Mouse (Mus musculus) frontal cortex, postnatal 10 days (tissue): ENCODE results near the gene Msh2.
"Not testable (repeated sequence)": the region's sequence is repeated elsewhere in the genome, so short reads cannot be mapped to it uniquely, and the experiment has no call there.

ENCODE experiments used
- DNase-seq, 2 experiments: peaks; one replicate each; pipeline ENCODE4 v3.0.0; 2022; ENCODE audit warnings: low spot score in 2 of 2, mixed read lengths in 1 of 2

Gene Msh2

GRCm38 (mm10) chr17:87671890-87672660, at the start of gene Msh2:
Gene Msh2 (plus strand): TSS chr17:87672330.
- peak; percentile 93 to 96 for DNase-seq

GRCm38 (mm10) chr17:87625510-87626086, 46.5 kb upstream of the Msh2 start:
- DNase-seq = no peak

GRCm38 (mm10) chr17:87628144-87628543, 44.0 kb upstream of the Msh2 start:
- DNase-seq = no peak

- DNase-seq = no peak
Measured at GRCm38 (mm10) chr17:87628706-87629105, 43.4 kb upstream of the Msh2 start.

- DNase-seq = no peak
Measured at GRCm38 (mm10) chr17:87637056-87637389, 35.1 kb upstream of the Msh2 start.

GRCm38 (mm10) chr17:87639242-87639641, 32.9 kb upstream of the Msh2 start:
- no peak for DNase-seq

- DNase-seq = no peak
Measured at GRCm38 (mm10) chr17:87640272-87640671, 31.9 kb upstream of the Msh2 start.

GRCm38 (mm10) chr17:87641006-87641405, 31.1 kb upstream of the Msh2 start:
- DNase-seq = no peak

- DNase-seq = no peak
Measured at GRCm38 (mm10) chr17:87642744-87643143, 29.4 kb upstream of the Msh2 start.

- DNase-seq = not testable (repeated sequence)
Measured at GRCm38 (mm10) chr17:87655616-87656015, 16.5 kb upstream of the Msh2 start.

GRCm38 (mm10) chr17:87661958-87662573, 10.1 kb upstream of the Msh2 start:
- not testable (repeated sequence) for DNase-seq

- no peak for DNase-seq
Measured at GRCm38 (mm10) chr17:87664238-87664637, 7.9 kb upstream of the Msh2 start.

GRCm38 (mm10) chr17:87665066-87665822, 6.9 kb upstream of the Msh2 start:
- DNase-seq = peak in 1 of 2 experiments; percentile 34

GRCm38 (mm10) chr17:87672677-87673286, 652 bp downstream of the Msh2 start:
- DNase-seq = no peak

GRCm38 (mm10) chr17:87676916-87677474, 4.9 kb downstream of the Msh2 start:
- DNase-seq = not testable (repeated sequence)

GRCm38 (mm10) chr17:87677656-87678055, 5.5 kb downstream of the Msh2 start:
- DNase-seq = no peak

- DNase-seq = no peak
Measured at GRCm38 (mm10) chr17:87689217-87689616, 17.1 kb downstream of the Msh2 start.

- DNase-seq = peak in 1 of 2 experiments; percentile 55
Measured at GRCm38 (mm10) chr17:87691958-87692357, 19.8 kb downstream of the Msh2 start.

- DNase-seq = no peak
Measured at GRCm38 (mm10) chr17:87695874-87696465, 23.8 kb downstream of the Msh2 start.

- DNase-seq = no peak
Measured at GRCm38 (mm10) chr17:87696814-87697213, 24.7 kb downstream of the Msh2 start.
